Mouse (Mus musculus) intestine, embryonic 16.5 days (tissue): ENCODE data around the gene Cpox. TPM values are rescaled to one million over a fixed set of nuclear protein-coding genes. Genes with fewer than 3 reads are reported as not detected.

Source experiments
- ATAC-seq: fragments of 200-750 bp; cut with Nextera tagmentation; 2 replicates; pipeline ENCODE4 v1.8.0; 2017; ENCODE audit warnings: moderate TSS enrichment, moderate library complexity
- H3K27ac ChIP-seq: fragments of 300-500 bp; sonication (generic); 2 replicates; pipeline ENCODE4 v1.5.1; 2014; ENCODE audit warnings: mild to moderate bottlenecking, low read length
- H3K27me3 ChIP-seq: fragments of 300-500 bp; sonication (generic); replicated peaks from 2 replicates; pipeline ENCODE4 v1.6.1; 2014; ENCODE audit warnings: low read length, control low read depth, mixed read lengths; ENCODE audit not compliant: control insufficient read depth, insufficient read depth
- H3K36me3 ChIP-seq: fragments of 300-500 bp; sonication (generic); 2 replicates; pipeline ENCODE4 v1.6.1; 2014; ENCODE audit warnings: low read length, control low read depth; ENCODE audit not compliant: control insufficient read depth, insufficient read depth
- H3K4me1 ChIP-seq: fragments of 300-500 bp; sonication (generic); 2 replicates; pipeline ENCODE4 v1.6.1; 2014; ENCODE audit warnings: low read length, control low read depth, mixed read lengths; ENCODE audit not compliant: control insufficient read depth, insufficient read depth
- H3K4me2 ChIP-seq: fragments of 300-500 bp; sonication (generic); 2 replicates; pipeline ENCODE4 v1.6.1; 2014; ENCODE audit warnings: low read depth, low read length, control low read depth
- H3K4me3 ChIP-seq: fragments of 300-500 bp; sonication (generic); 2 replicates; pipeline ENCODE4 v1.5.1; 2014; ENCODE audit warnings: mild to moderate bottlenecking, low read length
- H3K9ac ChIP-seq: fragments of 300-500 bp; sonication (generic); 2 replicates; pipeline ENCODE4 v1.6.1; 2014; ENCODE audit warnings: low read depth, low read length
- H3K9me3 ChIP-seq: fragments of 300-500 bp; sonication (generic); 2 replicates; pipeline ENCODE4 v1.6.1; 2016; ENCODE audit warnings: low read length, control low read depth; ENCODE audit not compliant: control insufficient read depth
- WGBS: fragments of 180-500 bp; shearing (Covaris S2); extraction: QIAGEN DNeasy Blood & Tissue Kit; methylation state at CpG from one replicate; pipeline ENCODE4 v1.1.7; 2014; 5-methylcytosine and 5-hydroxymethylcytosine counted together
- polyA plus RNA-seq: library from polyadenylated mRNA; unstranded; fragments of >200 nt; fragmentation: Nextera tagmentation; extraction: Ambion mirVana; gene quantifications from 2 replicates; pipeline ENCODE4 v1.2.1, GENCODE M21; 2015

The Cpox gene
- polyA plus RNA-seq, 1 experiment from 2014 or later, result 60.6 TPM

- Histone ChIP-seq H3K27me3 (no peaks in the 10 kb centered on the region), H3K9ac (no peak overlapping the region), H3K27ac (no peak overlapping the region), H3K4me2 (no peak overlapping the region), H3K4me3 (no peak overlapping the region), H3K9me3 (no peaks in the 10 kb centered on the region), H3K4me1 (no peaks in the 10 kb centered on the region), H3K36me3 (no peaks in the 10 kb centered on the region)
- WGBS, result 70% methylated on average over 20 of the region's 20 CpGs
- ATAC-seq, result 0 out of 2 replicates have a peak, but pooled peaks have one; percentile 42
Measured at GRCm38 (mm10) chr16:58685548-58686537, 15.8 kb downstream of the Cpox start.

GRCm38 (mm10) chr16:58688534-58688933 lies 18.4 kb downstream of the Cpox start:
- no peak for ATAC-seq
- Histone ChIP-seq H3K27me3 (no peaks in the 10 kb centered on the region), H3K4me2 (no peak overlapping the region), H3K36me3 (no peaks in the 10 kb centered on the region), H3K4me1 (no peaks in the 10 kb centered on the region), H3K9ac (no peak overlapping the region), H3K27ac (no peak overlapping the region), H3K9me3 (no peaks in the 10 kb centered on the region), H3K4me3 (no peak overlapping the region)
- 91% methylated on average over 1 of the region's 1 CpGs for WGBS

DNA sequence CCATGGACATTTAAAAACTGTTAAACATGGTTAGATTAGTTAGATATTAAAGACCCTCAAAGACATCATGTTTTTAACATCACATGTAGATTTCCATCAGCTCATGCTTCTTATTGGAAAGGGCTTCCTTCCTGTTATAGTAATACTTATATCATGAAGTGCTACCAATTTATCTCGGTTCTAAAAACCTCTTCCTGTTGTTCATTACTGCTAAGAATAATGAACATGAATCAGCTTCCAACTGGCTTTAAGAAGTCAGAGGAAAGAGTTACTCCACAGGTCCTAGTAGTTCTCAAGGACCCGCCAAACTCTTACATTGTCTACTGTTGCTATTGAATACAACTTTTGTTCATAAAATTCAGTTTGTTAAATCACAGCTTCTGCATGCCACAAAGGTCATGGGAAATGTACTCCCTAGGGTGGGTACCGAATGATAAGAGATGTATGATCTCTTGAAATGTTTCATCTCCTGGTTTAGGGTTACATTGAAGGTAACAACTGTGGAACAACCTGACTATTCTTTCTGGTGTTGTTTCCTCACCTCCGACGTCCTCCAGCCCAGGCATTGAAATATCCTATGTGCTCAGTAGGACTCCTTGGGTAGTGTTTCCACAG lies 19.6 kb downstream of the Cpox start:
- WGBS, result 82% methylated on average over 5 of the region's 5 CpGs
- no peak for ATAC-seq

DNA sequence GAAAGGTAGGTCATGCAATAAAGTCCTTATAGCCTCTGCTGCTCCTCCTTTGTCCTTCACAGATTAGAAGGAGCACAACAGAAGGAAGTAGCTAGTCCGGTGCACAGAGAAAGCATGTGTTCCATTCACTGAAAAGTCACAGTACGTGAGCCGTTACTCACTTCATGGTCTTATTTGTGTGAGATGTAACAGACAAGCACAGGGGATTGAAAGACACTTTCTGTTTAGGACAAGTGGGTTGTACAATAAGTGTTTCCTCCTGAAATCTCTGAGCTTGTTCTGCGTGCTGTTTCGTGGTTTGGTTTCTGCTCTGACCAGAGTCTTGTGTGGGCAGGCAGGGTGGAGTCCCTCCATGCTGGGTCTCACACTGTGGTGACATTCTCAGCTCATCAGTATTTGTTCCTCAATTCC lies 20.2 kb downstream of the Cpox start:
- Histone ChIP-seq H3K4me2 (no peak overlapping the region), H3K9ac (no peak overlapping the region), H3K27me3 (no peaks in the 10 kb centered on the region), H3K4me3 (no peak overlapping the region), H3K9me3 (no peaks in the 10 kb centered on the region), H3K36me3 (no peaks in the 10 kb centered on the region), H3K4me1 (no peaks in the 10 kb centered on the region), H3K27ac (no peak overlapping the region)
- ATAC-seq, result no peak
- 84% methylated on average over 5 of the region's 5 CpGs for WGBS

More for the DNA sequence above, 19.6 kb downstream of the Cpox start:
- Histone ChIP-seq H3K36me3 (no peaks in the 10 kb centered on the region), H3K9me3 (no peaks in the 10 kb centered on the region), H3K9ac (no peak overlapping the region), H3K4me3 (no peak overlapping the region), H3K27ac (no peak overlapping the region), H3K4me1 (no peaks in the 10 kb centered on the region), H3K27me3 (no peaks in the 10 kb centered on the region), H3K4me2 (no peak overlapping the region)

GRCm38 (mm10) chr16:58694091-58694490 lies 24.0 kb downstream of the Cpox start:
- H3K36me3 ChIP-seq, result no peaks in the 10 kb centered on the region
- ATAC-seq, result no peak
- no peaks in the 10 kb centered on the region for H3K27me3 ChIP-seq
- no peaks in the 10 kb centered on the region for H3K9me3 ChIP-seq
- WGBS, result 92% methylated on average over 5 of the region's 5 CpGs
- H3K4me3 ChIP-seq, result no peak overlapping the region
- no peak overlapping the region for H3K27ac ChIP-seq
- no peaks in the 10 kb centered on the region for H3K4me1 ChIP-seq
- H3K9ac ChIP-seq, result no peak overlapping the region
- no peak overlapping the region for H3K4me2 ChIP-seq

GRCm38 (mm10) chr16:58696796-58697195 lies 26.7 kb downstream of the Cpox start:
- no peaks in the 10 kb centered on the region for H3K36me3 ChIP-seq
- no peak overlapping the region for H3K27ac ChIP-seq
- no peaks in the 10 kb centered on the region for H3K4me1 ChIP-seq
- H3K4me3 ChIP-seq, result no peak overlapping the region
- 91% methylated on average over 3 of the region's 3 CpGs for WGBS
- no peak overlapping the region for H3K9ac ChIP-seq
- no peaks in the 10 kb centered on the region for H3K27me3 ChIP-seq
- no peaks in the 10 kb centered on the region for H3K9me3 ChIP-seq
- no peak for ATAC-seq
- H3K4me2 ChIP-seq, result no peak overlapping the region

DNA sequence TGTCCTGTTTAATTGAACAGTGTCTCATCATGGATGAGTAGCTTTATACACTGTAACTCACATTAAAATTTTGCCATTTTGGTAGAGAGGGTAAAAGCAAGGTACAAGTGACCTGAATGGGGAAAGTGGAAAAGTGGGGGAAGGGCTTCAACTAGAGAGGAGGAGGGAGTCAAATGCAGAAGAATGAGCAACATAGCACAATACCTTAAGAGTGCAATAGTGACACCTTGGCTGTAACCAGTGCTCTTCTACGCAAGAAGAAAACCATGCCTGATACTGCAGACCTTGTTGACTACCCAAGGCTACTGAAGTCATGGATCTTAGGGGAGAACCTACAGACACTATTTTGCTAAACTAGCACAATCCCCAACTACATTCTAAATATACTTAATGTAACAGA lies 27.2 kb downstream of the Cpox start:
- WGBS, result 100% methylated on average over 1 of the region's 1 CpGs

DNA sequence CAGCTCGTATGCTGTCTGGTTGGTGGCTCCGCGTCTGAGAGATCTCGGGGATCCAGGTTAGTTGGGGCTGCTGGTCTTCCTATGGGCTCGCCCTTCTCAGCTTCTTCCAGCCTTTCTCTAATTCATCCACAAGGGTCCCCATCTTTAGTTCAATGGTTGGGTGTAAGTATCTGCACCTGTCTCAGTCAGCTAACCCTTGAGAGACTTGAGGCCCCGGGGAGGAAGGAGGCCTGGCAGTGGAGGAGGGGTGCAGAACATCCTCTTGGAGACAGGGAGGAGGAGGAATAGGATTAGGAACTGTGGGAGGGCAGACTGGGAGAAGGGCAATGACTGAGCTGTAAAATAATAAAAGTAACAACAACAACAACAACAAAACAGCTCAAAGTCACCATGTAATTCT lies 30.1 kb downstream of the Cpox start:
- Histone ChIP-seq H3K9me3 (no peaks in the 10 kb centered on the region), H3K4me1 (no peaks in the 10 kb centered on the region), H3K9ac (no peak overlapping the region), H3K4me3 (no peak overlapping the region), H3K27me3 (no peaks in the 10 kb centered on the region), H3K27ac (no peak overlapping the region), H3K36me3 (no peaks in the 10 kb centered on the region), H3K4me2 (no peak overlapping the region)
- WGBS, result 84% methylated on average over 6 of the region's 6 CpGs
- no peak for ATAC-seq

More for the DNA sequence above, 27.2 kb downstream of the Cpox start:
- Histone ChIP-seq H3K4me1 (no peaks in the 10 kb centered on the region), H3K9me3 (no peaks in the 10 kb centered on the region), H3K36me3 (no peaks in the 10 kb centered on the region), H3K27me3 (no peaks in the 10 kb centered on the region), H3K27ac (no peak overlapping the region), H3K4me3 (no peak overlapping the region), H3K9ac (no peak overlapping the region), H3K4me2 (no peak overlapping the region)
- no peak for ATAC-seq

DNA sequence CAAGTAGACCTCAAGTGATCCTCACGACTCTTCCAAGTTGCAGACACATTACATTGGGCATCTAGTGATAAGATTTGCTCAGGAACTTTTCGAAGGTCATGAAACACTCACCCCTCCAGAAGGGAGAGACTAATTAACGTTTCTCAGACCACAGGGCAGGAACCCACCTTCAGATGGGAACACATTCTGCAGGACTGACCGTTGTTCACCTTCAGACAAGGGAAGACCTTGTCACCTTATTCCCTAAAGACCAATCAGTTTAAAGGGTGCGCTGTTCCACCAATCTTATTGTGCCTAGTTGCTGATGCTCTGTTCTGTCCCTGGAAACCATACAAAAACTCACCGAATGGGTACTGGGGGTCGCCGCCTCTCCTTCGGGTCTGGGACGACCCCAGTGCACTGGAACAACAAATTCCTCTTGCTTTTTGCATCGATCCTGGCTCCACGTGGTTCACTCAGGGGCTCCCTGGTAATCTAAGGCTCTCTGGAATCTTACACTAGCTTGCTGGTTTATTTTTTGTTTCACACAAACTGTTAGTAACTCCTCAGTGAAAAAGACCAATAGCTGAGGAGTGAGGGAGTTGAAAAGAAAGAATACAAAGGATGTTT lies 30.8 kb downstream of the Cpox start:
- Histone ChIP-seq H3K27ac (no peak overlapping the region), H3K9ac (no peak overlapping the region)
- 86% methylated on average over 12 of the region's 12 CpGs for WGBS

More for the DNA sequence above, 30.8 kb downstream of the Cpox start:
- Histone ChIP-seq H3K4me1 (no peaks in the 10 kb centered on the region), H3K36me3 (no peaks in the 10 kb centered on the region), H3K9me3 (no peaks in the 10 kb centered on the region), H3K4me3 (no peak overlapping the region), H3K4me2 (no peak overlapping the region), H3K27me3 (no peaks in the 10 kb centered on the region)
- ATAC-seq, result no peak
